Mouse (Mus musculus) hindbrain, embryonic 10.5 days (tissue): ENCODE results near the gene Per1. TPM values are rescaled to one million over a fixed set of nuclear protein-coding genes. Genes with fewer than 3 reads are reported as not detected.
A peak's percentile ranks its signal among the peaks of the same experiment; 100 is the strongest.

ENCODE experiments used
- DNase-seq: peaks from one replicate; pipeline ENCODE4 v3.0.0-alpha.2; 2017; ENCODE audit warnings: low spot score
- H3K27ac ChIP-seq: fragments of 300-500 bp; sonication (generic); 2 replicates; pipeline ENCODE4 v1.5.1; 2016; ENCODE audit warnings: mild to moderate bottlenecking, moderate library complexity
- H3K27me3 ChIP-seq: fragments of 300-500 bp; sonication (generic); 2 replicates; pipeline ENCODE4 v1.6.1; 2016; ENCODE audit warnings: mild to moderate bottlenecking; ENCODE audit not compliant: poor library complexity, insufficient read depth, severe bottlenecking
- H3K36me3 ChIP-seq: fragments of 300-500 bp; sonication (generic); 2 replicates; pipeline ENCODE4 v1.6.1; 2016; ENCODE audit warnings: mild to moderate bottlenecking, moderate library complexity
- H3K4me1 ChIP-seq: fragments of 300-500 bp; sonication (generic); replicated peaks from 2 replicates; pipeline ENCODE4 v1.6.1; 2016; ENCODE audit warnings: mild to moderate bottlenecking
- H3K4me3 ChIP-seq: fragments of 300-500 bp; sonication (generic); 2 replicates; pipeline ENCODE4 v1.5.1; 2016; ENCODE audit warnings: mild to moderate bottlenecking, moderate library complexity
- H3K9me3 ChIP-seq: fragments of 300-500 bp; sonication (generic); 2 replicates; pipeline ENCODE4 v1.6.1; 2016; ENCODE audit warnings: mild to moderate bottlenecking, moderate library complexity
- WGBS: fragments of 180-500 bp; shearing (Covaris S2); methylation state at CpG from one replicate; pipeline ENCODE4 v1.1.7; 2016; 5-methylcytosine and 5-hydroxymethylcytosine counted together
- polyA plus RNA-seq: library from polyadenylated mRNA; unstranded; fragments of >200 nt; fragmentation: Nextera tagmentation; extraction: Ambion mirVana; gene quantifications from 2 replicates; pipeline ENCODE4 v1.2.1, GENCODE M21; 2016

Gene Per1
- polyA plus RNA-seq, 1 experiment from 2014 or later: 9.8 TPM

GRCm38 (mm10) chr11:69100639-69101360 is 5.8 kb downstream of the Per1 start:
- DNase-seq: no peak
- Histone ChIP-seq H3K4me3 (peak overlapping the region; percentile 71), H3K27ac (peak overlapping the region; percentile 80), H3K4me1 (peaks cover 55% of the 10 kb centered on the region), H3K36me3 (peaks cover 53% of the 10 kb centered on the region), H3K27me3 (no peaks in the 10 kb centered on the region), H3K9me3 (no peaks in the 10 kb centered on the region)
- 90% methylated on average over 20 of the region's 20 CpGs for WGBS

GRCm38 (mm10) chr11:69101604-69102402 is 6.8 kb downstream of the Per1 start:
- peaks cover 63% of the 10 kb centered on the region for H3K36me3 ChIP-seq
- 89% methylated on average over 21 of the region's 21 CpGs for WGBS
- H3K27ac ChIP-seq: no peak overlapping the region
- no peak for DNase-seq
- no peaks in the 10 kb centered on the region for H3K27me3 ChIP-seq
- H3K4me3 ChIP-seq: no peak overlapping the region
- H3K4me1 ChIP-seq: peaks cover 45% of the 10 kb centered on the region
- H3K9me3 ChIP-seq: no peaks in the 10 kb centered on the region

DNA sequence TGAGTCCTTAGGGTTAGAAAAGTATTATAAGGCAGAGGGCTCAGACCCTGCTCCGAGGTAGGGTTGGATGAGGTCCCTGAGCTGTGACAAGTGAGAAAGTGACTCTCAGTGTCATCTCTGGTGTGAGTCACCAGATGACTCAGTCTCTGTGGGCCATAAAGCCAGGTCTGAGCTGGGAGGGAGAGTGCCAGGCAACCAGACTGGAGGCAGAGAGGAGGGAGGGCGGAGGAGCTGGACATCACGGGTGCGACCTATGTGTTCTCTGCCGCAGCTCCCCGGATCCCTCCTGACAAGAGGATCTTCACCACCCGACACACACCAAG is 7.3 kb downstream of the Per1 start:
- no peak for DNase-seq
- Histone ChIP-seq H3K27ac (no peak overlapping the region), H3K4me3 (no peak overlapping the region), H3K4me1 (peaks cover 39% of the 10 kb centered on the region), H3K9me3 (no peaks in the 10 kb centered on the region), H3K27me3 (no peaks in the 10 kb centered on the region), H3K36me3 (peaks cover 68% of the 10 kb centered on the region)
- 93% methylated on average over 7 of the region's 7 CpGs for WGBS

DNA sequence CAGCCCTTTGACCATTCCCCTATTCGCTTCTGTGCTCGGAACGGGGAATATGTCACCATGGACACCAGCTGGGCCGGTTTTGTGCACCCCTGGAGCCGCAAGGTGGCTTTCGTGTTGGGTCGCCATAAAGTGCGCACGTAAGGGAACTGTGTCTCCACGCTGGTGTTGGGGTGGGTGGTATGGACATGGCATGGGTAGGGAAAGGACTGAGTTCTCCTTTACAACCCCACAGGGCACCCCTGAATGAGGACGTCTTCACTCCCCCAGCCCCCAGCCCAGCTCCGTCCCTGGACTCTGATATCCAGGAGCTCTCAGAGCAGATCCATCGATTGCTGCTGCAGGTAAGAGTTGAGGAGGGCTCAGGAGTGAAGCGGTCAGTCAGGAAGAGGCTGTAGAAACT is 8.1 kb downstream of the Per1 start:
- H3K4me1 ChIP-seq: peaks cover 32% of the 10 kb centered on the region
- H3K36me3 ChIP-seq: peaks cover 76% of the 10 kb centered on the region

DNA sequence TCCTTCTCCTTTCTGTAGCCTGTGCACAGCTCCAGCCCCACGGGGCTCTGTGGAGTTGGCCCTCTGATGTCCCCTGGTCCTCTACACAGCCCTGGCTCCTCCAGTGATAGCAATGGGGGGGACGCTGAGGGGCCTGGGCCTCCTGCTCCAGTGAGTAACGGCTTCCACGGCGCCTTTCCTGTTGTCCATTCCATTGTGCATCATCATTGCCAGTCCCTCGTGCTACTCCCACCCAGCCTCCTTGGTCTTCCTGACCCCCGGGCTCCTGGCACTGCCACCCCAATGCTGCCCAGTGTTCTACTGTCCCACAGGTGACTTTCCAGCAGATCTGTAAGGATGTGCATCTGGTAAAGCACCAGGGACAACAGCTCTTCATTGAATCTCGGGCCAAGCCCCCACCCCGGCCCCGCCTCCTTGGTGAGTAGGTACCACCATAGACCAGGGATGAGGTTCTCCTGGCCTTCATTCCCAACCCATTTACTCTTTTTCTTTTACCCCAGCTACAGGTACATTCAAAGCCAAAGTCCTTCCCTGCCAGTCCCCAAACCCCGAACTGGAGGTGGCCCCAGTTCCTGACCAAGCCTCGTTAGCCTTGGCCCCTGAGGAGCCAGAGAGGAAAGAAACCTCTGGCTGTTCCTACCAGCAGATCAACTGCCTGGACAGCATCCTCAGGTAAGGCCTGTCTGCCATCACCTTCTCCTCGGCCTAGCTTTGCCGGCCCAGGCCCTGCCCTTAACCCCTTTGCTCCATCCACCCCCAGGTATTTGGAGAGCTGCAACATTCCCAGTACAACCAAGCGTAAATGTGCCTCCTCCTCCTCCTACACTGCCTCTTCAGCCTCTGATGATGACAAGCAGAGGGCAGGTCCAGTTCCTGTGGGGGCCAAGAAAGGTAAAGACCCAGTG is 8.8 kb downstream of the Per1 start:
- Histone ChIP-seq H3K27me3 (no peaks in the 10 kb centered on the region), H3K9me3 (no peaks in the 10 kb centered on the region), H3K36me3 (peaks cover 83% of the 10 kb centered on the region), H3K4me3 (no peak overlapping the region), H3K4me1 (peaks cover 25% of the 10 kb centered on the region), H3K27ac (no peak overlapping the region)
- no peak for DNase-seq
- 91% methylated on average over 15 of the region's 15 CpGs for WGBS

More for the DNA sequence above, 8.1 kb downstream of the Per1 start:
- 93% methylated on average over 14 of the region's 14 CpGs for WGBS
- Histone ChIP-seq H3K4me3 (no peak overlapping the region), H3K9me3 (no peaks in the 10 kb centered on the region), H3K27ac (no peak overlapping the region), H3K27me3 (no peaks in the 10 kb centered on the region)
- no peak for DNase-seq

DNA sequence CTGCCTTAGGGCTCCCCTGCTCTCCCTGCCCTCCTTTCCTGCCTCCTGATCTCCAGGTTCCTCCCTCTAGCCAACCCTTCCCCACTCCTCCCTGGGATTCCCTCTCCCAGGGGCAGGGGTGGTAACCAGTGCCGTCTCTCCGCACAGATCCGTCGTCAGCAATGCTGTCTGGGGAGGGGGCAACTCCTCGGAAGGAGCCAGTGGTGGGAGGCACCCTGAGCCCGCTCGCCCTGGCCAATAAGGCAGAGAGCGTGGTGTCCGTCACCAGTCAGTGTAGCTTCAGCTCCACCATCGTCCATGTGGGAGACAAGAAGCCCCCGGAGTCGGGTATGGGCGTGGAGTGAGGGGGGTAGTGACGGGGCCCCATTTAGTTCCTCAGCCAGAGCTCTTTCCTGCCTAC is 9.5 kb downstream of the Per1 start:
- H3K27ac ChIP-seq: no peak overlapping the region
- H3K36me3 ChIP-seq: peaks cover 90% of the 10 kb centered on the region
- no peaks in the 10 kb centered on the region for H3K9me3 ChIP-seq
- H3K4me3 ChIP-seq: peak overlapping the region; percentile 23; the same call in 1 of the 2 replicates
- 93% methylated on average over 14 of the region's 14 CpGs for WGBS
- no peaks in the 10 kb centered on the region for H3K27me3 ChIP-seq
- no peak for DNase-seq
- peaks cover 21% of the 10 kb centered on the region for H3K4me1 ChIP-seq

GRCm38 (mm10) chr11:69105227-69105626 is 10.2 kb downstream of the Per1 start:
- Histone ChIP-seq H3K4me3 (no peak overlapping the region), H3K36me3 (peaks cover 92% of the 10 kb centered on the region), H3K9me3 (no peaks in the 10 kb centered on the region), H3K4me1 (peaks cover 19% of the 10 kb centered on the region), H3K27me3 (no peaks in the 10 kb centered on the region), H3K27ac (no peak overlapping the region)
- 89% methylated on average over 6 of the region's 6 CpGs for WGBS
- DNase-seq: no peak

DNA sequence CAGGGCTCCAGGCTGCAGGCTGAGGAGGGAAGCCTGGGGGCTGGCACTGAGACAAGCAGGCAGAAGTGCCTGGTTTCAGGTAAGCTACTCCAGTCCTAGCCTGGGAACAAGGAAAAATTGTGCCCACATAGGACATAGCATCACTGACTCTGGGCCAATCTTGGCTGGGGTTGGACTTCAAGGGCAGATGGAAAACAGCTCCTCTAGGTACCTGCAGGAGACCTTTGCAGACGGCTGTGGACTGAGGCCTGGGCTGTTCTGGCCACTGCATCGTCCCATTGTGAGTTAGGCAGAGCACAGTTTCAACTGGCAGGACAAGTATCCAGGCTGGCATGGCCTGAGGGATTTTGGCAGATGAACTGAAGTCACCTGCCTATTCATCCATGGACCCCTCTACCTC is 10.8 kb downstream of the Per1 start:
- no peak overlapping the region for H3K4me3 ChIP-seq
- no peak overlapping the region for H3K27ac ChIP-seq
- H3K27me3 ChIP-seq: no peaks in the 10 kb centered on the region

DNA sequence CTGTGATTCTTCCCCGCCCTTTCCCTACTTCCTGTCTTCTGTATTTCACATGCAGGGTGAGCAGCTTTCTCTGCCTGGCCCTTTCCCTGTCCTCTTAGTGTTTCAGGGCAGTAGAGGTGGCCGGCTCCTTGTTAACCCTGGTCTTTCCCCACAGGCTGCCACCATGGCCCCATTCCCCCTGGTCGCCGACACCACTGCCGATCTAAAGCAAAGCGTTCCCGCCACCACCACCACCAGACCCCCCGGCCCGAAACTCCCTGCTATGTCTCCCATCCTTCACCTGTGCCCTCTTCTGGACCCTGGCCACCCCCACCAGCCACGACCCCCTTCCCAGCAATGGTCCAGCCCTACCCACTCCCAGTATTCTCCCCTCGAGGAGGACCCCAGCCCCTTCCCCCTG is 11.3 kb downstream of the Per1 start:
- H3K27ac ChIP-seq: no peak overlapping the region
- no peak for DNase-seq
- H3K36me3 ChIP-seq: peaks cover 84% of the 10 kb centered on the region
- 94% methylated on average over 11 of the region's 11 CpGs for WGBS
- peaks cover 1% of the 10 kb centered on the region; the same call in 1 of the 2 replicates for H3K27me3 ChIP-seq
- H3K9me3 ChIP-seq: no peaks in the 10 kb centered on the region
- H3K4me1 ChIP-seq: peaks cover 12% of the 10 kb centered on the region
- peak overlapping the region; percentile 3; the same call in 1 of the 2 replicates for H3K4me3 ChIP-seq

More for the DNA sequence above, 10.8 kb downstream of the Per1 start:
- Histone ChIP-seq H3K4me1 (peaks cover 13% of the 10 kb centered on the region), H3K36me3 (peaks cover 89% of the 10 kb centered on the region), H3K9me3 (no peaks in the 10 kb centered on the region)
- DNase-seq: no peak
- WGBS: 88% methylated on average over 2 of the region's 2 CpGs

DNA sequence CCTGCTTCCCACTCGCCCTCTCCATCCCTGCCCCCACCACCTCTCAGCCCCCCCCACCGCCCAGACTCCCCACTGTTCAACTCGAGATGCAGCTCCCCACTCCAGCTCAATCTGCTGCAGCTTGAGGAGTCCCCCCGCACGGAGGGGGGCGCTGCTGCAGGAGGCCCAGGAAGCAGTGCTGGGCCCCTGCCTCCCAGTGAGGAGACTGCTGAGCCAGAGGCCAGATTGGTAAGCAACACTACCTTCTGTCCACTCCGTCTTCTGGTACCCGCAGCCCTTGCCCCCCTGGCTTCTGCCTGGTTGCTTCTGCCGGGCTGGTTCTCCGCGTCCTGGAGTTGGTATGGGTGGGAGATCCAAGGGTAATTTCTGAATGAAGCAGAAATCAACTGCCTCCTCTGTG is 11.8 kb downstream of the Per1 start:
- DNase-seq: no peak
- 86% methylated on average over 11 of the region's 11 CpGs for WGBS
- Histone ChIP-seq H3K4me1 (peaks cover 17% of the 10 kb centered on the region), H3K36me3 (peaks cover 78% of the 10 kb centered on the region), H3K27me3 (peaks cover 7% of the 10 kb centered on the region), H3K4me3 (peak overlapping the region; percentile 3; the same call in 1 of the 2 replicates), H3K9me3 (no peaks in the 10 kb centered on the region), H3K27ac (no peak overlapping the region)

DNA sequence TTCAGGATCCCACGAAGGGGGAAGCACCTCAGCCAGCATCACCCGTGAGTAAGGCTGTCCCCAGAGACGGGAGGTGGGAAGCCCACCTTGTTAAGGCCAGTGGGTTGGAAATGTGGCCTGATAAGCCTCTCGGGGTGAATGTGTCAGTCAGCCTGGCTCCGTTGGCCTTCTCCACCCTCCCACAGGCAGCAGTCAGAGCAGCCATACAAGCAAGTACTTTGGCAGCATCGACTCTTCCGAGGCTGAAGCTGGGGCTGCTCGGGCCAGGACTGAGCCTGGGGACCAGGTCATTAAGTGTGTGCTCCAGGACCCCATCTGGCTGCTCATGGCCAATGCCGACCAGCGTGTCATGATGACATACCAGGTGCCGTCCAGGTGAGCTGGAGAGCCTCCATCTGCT is 12.7 kb downstream of the Per1 start:
- Histone ChIP-seq H3K27ac (no peak overlapping the region), H3K4me3 (no peak overlapping the region), H3K36me3 (peaks cover 70% of the 10 kb centered on the region), H3K4me1 (peaks cover 23% of the 10 kb centered on the region), H3K27me3 (peaks cover 13% of the 10 kb centered on the region), H3K9me3 (no peaks in the 10 kb centered on the region)
- no peak for DNase-seq
- 90% methylated on average over 11 of the region's 11 CpGs for WGBS

DNA sequence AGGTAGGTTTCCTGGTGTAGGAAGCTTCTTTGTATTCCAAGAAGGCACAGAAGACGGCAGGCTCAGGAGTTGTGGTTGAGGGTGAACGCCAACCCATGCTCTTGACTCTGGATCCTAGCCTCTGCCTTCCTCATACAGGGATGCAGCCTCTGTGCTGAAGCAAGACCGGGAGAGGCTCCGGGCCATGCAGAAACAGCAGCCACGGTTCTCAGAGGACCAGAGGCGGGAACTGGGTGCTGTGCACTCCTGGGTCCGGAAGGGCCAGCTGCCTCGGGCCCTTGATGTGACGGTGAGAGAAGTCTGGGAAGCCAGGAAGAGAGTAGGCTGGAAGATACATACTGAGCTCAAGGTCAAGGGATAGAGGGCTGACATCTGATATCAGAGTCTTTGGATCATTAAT is 13.2 kb downstream of the Per1 start:
- H3K4me3 ChIP-seq: no peak overlapping the region
- no peaks in the 10 kb centered on the region for H3K9me3 ChIP-seq
- no peak for DNase-seq
- no peak overlapping the region for H3K27ac ChIP-seq
- H3K36me3 ChIP-seq: peaks cover 64% of the 10 kb centered on the region
- peaks cover 23% of the 10 kb centered on the region for H3K4me1 ChIP-seq
- WGBS: 92% methylated on average over 9 of the region's 9 CpGs
- H3K27me3 ChIP-seq: peaks cover 19% of the 10 kb centered on the region
